ENCODE assay signal across 10 mouse cellular contexts in genomic region chr5:120881681-120882080, GRCm38 (mm10). TPM values are rescaled to one million over a fixed set of nuclear protein-coding genes. Genes with fewer than 3 reads are reported as not detected.
A peak's percentile ranks its signal among the peaks of the same experiment; 100 is the strongest.
DNase-seq lines count a peak whose midpoint lies in the region; ATAC-seq lines count a peak whose summit lies in the region.
"Not testable (repeated sequence)": the region's sequence is repeated elsewhere in the genome, so short reads cannot be mapped to it uniquely, and the experiment has no call there.
"Had no signal": no experiment of that assay in that cellular context is flagged by ENCODE, and none has a peak within 500 bp of the region (broad histone marks: within the 10 kb centered on the region; RNA-seq: fewer than 3 reads in every experiment).

No protein-coding gene starts in this region.

- DNase-seq in forebrain, embryonic 11.5 days (ENCODE audit: low spot score): peak; percentile 4
- peak; percentile 75 for DNase-seq in heart, adult 11 months
- peak; percentile 14 to 56 for DNase-seq in urinary bladder, postnatal 4 days (ENCODE audit: low spot score in 2 of 2)

- not testable (repeated sequence) for H3K9ac ChIP-seq in forebrain, embryonic 11.5 days (ENCODE audit: low read length)

- not testable (repeated sequence) for H3K27me3 ChIP-seq in forebrain, embryonic 11.5 days (ENCODE audit: control insufficient read depth, insufficient read depth, low read length)

- H3K9me3 ChIP-seq in forebrain, embryonic 11.5 days (ENCODE audit: control insufficient read depth, low read length): not testable (repeated sequence)

- not testable (repeated sequence) for H3K4me1 ChIP-seq in forebrain, embryonic 11.5 days (replicated peaks; ENCODE audit: control insufficient read depth, insufficient read depth, low read length)

- WGBS in forebrain, embryonic 11.5 days: 89% methylated on average over 6 of the region's 6 CpGs

- not testable (repeated sequence) for H3K4me3 ChIP-seq in forebrain, embryonic 11.5 days (ENCODE audit: low read depth, low read length)

- H3K4me2 ChIP-seq in forebrain, embryonic 11.5 days (ENCODE audit: low read depth, low read length, severe bottlenecking): not testable (repeated sequence)

- not testable (repeated sequence) for H3K27ac ChIP-seq in forebrain, embryonic 11.5 days (ENCODE audit: low read depth, low read length)

- not testable (repeated sequence) for H3K36me3 ChIP-seq in forebrain, embryonic 11.5 days (ENCODE audit: control insufficient read depth, insufficient read depth, low read length)

- not testable (repeated sequence) for ATAC-seq in forebrain, embryonic 11.5 days (replicated peaks; ENCODE audit: low FRiP score)

RNA-seq across cellular contexts. Expression of gene Oas1g, which starts 5.7 kb away (rescaled TPM):
- not detected in 2 replicates for polyA plus RNA-seq in forebrain, embryonic 11.5 days (2014; fragmentation: Nextera tagmentation; extraction: Ambion mirVana)
- polyA plus RNA-seq: C2C12, G1E had no signal

RNA-seq across cellular contexts. Expression of gene Oas1h, which starts 20.5 kb away (rescaled TPM):
- not detected in 2 replicates for polyA plus RNA-seq in forebrain, embryonic 11.5 days (2014; fragmentation: Nextera tagmentation; extraction: Ambion mirVana)
- polyA plus RNA-seq: activated CD4-positive, CD25-positive, alpha-beta regulatory T cell, adult 4 months; adrenal gland, adult 2 months; brain, embryonic 14.5 days; C2C12; CD4-positive, CD25-positive, alpha-beta regulatory T cell, adult 4 months; G1E; Patski had no signal

RNA-seq across cellular contexts. Expression of gene Oas1a, which starts 25.6 kb away (rescaled TPM):
- 0.35 and 0.60 TPM in 2 replicates for polyA plus RNA-seq in forebrain, embryonic 11.5 days (2014; fragmentation: Nextera tagmentation; extraction: Ambion mirVana)

RNA-seq across cellular contexts. Expression of gene Oas1d, which starts 32.7 kb away (rescaled TPM):
- not detected in 2 replicates for polyA plus RNA-seq in forebrain, embryonic 11.5 days (2014; fragmentation: Nextera tagmentation; extraction: Ambion mirVana)
- polyA plus RNA-seq: adrenal gland, adult 2 months; brain, embryonic 14.5 days; C2C12; CD4-positive, CD25-positive, alpha-beta regulatory T cell, adult 4 months; G1E; Patski had no signal

RNA-seq across cellular contexts. Expression of gene Oas1f, which starts 34.5 kb away (rescaled TPM):
- polyA plus RNA-seq in forebrain, embryonic 11.5 days (2014; fragmentation: Nextera tagmentation; extraction: Ambion mirVana): not detected in 2 replicates
- polyA plus RNA-seq: activated CD4-positive, CD25-positive, alpha-beta regulatory T cell, adult 4 months; adrenal gland, adult 2 months; brain, embryonic 14.5 days; C2C12; CD4-positive, CD25-positive, alpha-beta regulatory T cell, adult 4 months; G1E; Patski had no signal

Comparison
In these comparisons a context has a peak if more than half of its experiments do, and no peak if none do; other contexts are left out.
1. DNase-seq: peak in every context shown above with its lines; median percentile 75 in heart, adult 11 months; 35 in urinary bladder, postnatal 4 days; 4 in forebrain, embryonic 11.5 days.